Mouse (Mus musculus) gastrocnemius, adult 8-10 months (tissue): Measurements from ENCODE around the gene Gm27029. TPM values are rescaled to one million over a fixed set of nuclear protein-coding genes. Genes with fewer than 3 reads are reported as not detected.

Experiments used
- microRNA-seq: library from miRNA; unstranded; fragments of <30 nt; microRNA quantifications from one replicate; pipeline ENCODE4 v1.2.0, GENCODE M21; 2022
- total RNA-seq, 4 experiments: library from RNA; stranded (reverse); gene quantifications; 2 replicates each; pipeline ENCODE4 v1.2.4; 2022

Gm27029 gene
- total RNA-seq, 4 experiments from 2014 or later, result 4.4 to 13.0 (median 8.2) TPM

Small RNAs within 50 kb of the gene (microRNA-seq; reads per million reads assigned to microRNA genes)
- 4.2 reads per million for gene Mir6929

Other genes with a start within 250 kb of the Gm27029 start
- gene Ccr10, start 249.4 kb downstream of the Gm27029 start, total RNA-seq, result not detected
- 10 to 100 TPM; 24.3 to 31.0 (median 26.2) TPM for gene Ezh1, start 198.3 kb downstream of the Gm27029 start, total RNA-seq
- gene Ramp2, start 178.8 kb downstream of the Gm27029 start, total RNA-seq, result 10 to 100 TPM; 19.3 to 28.6 (median 25.4) TPM
- gene Vps25, start 171.1 kb downstream of the Gm27029 start, total RNA-seq, result 10 to 100 TPM; 44.9 to 48.1 (median 47.2) TPM
- gene Wnk4, start 164.2 kb downstream of the Gm27029 start, total RNA-seq, result under 1 TPM in 3 of 4 experiments, not detected in 1; 0.12 to 0.49 (median 0.32) TPM
- under 1 TPM in 3 of 4 experiments, not detected in 1; 0.29 to 0.53 (median 0.34) TPM for gene Cntd1, start 145.8 kb downstream of the Gm27029 start, total RNA-seq
- 10 to 100 TPM; 71.9 to 80.9 (median 76.5) TPM for gene Coa3, start 145.7 kb downstream of the Gm27029 start, total RNA-seq
- gene Becn1, start 122.5 kb downstream of the Gm27029 start, total RNA-seq, result 100 to 1,000 TPM in 2 of 4 experiments, 10 to 100 TPM in 2; 86.0 to 113 (median 101) TPM
- gene Psme3, start 108.6 kb downstream of the Gm27029 start, total RNA-seq, result 10 to 100 TPM; 59.5 to 80.8 (median 69.4) TPM
- gene Aoc2, start 99.7 kb downstream of the Gm27029 start, total RNA-seq, result 1 to 10 TPM in 1 of 4 experiments, under 1 TPM in 3; 0.46 to 1.1 (median 0.59) TPM
- gene Aoc3, start 94.2 kb downstream of the Gm27029 start, total RNA-seq, result 10 to 100 TPM in 1 of 4 experiments, 1 to 10 TPM in 3; 2.0 to 11.5 (median 5.1) TPM
- under 1 TPM in 1 of 4 experiments, not detected in 3; 0.16 TPM for gene G6pc, start 57.2 kb downstream of the Gm27029 start, total RNA-seq
- 10 to 100 TPM; 17.4 to 25.9 (median 25.2) TPM for gene Aarsd1, start 7.2 kb downstream of the Gm27029 start, total RNA-seq
- 1 to 10 TPM; 7.7 to 8.5 (median 7.9) TPM for gene Rundc1, start 289 bp upstream of the Gm27029 start, total RNA-seq
- gene Ptges3l, start 537 bp upstream of the Gm27029 start, total RNA-seq, result 10 to 100 TPM; 82.1 to 86.1 (median 84.0) TPM
- 10 to 100 TPM; 20.8 to 47.8 (median 31.7) TPM for gene Rpl27, start 17.5 kb upstream of the Gm27029 start, total RNA-seq
- gene Ifi35, start 23.6 kb upstream of the Gm27029 start, total RNA-seq, result 1 to 10 TPM; 7.4 to 9.7 (median 8.7) TPM
- 1 to 10 TPM; 2.4 to 3.9 (median 3.5) TPM for gene Rnd2, start 40.2 kb upstream of the Gm27029 start, total RNA-seq
- gene Vat1, start 41.4 kb upstream of the Gm27029 start, total RNA-seq, result 10 to 100 TPM in 2 of 4 experiments, 1 to 10 TPM in 2; 7.9 to 14.0 (median 9.8) TPM
- gene Brca1, start 127.2 kb upstream of the Gm27029 start, total RNA-seq, result under 1 TPM in 2 of 4 experiments, not detected in 2; 0.07 to 0.11 TPM
- 10 to 100 TPM; 61.4 to 66.8 (median 65.4) TPM for gene Nbr1, start 127.4 kb upstream of the Gm27029 start, total RNA-seq
- 1 to 10 TPM in 2 of 4 experiments, under 1 TPM in 2; 0.61 to 1.8 (median 1.0) TPM for gene Tmem106a, start 157.4 kb upstream of the Gm27029 start, total RNA-seq
- not detected for gene Gm11634, start 174.5 kb upstream of the Gm27029 start, total RNA-seq
- 10 to 100 TPM; 29.7 to 40.5 (median 33.7) TPM for gene Rdm1, start 202.4 kb upstream of the Gm27029 start, total RNA-seq
- gene Arl4d, start 240.7 kb upstream of the Gm27029 start, total RNA-seq, result 10 to 100 TPM in 1 of 4 experiments, 1 to 10 TPM in 3; 4.6 to 10.2 (median 5.7) TPM